9 mouse cellular contexts compared by ENCODE assay signal in the genomic region with DNA sequence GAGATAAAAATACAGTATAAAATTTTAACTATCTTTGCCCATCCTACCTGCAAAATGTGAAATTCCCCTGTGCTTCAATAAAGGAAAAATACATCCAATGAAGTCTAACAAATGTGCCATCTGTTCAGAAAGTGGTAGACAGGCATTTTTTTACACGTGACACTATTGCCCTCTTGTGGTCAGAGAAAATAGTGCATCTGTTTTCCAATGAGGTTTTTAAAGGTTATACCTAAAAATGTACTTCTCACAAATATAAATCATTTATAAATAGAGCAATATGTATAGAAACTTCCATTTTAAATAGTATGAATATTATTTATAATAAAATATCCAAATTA.
A peak's percentile ranks its signal among the peaks of the same experiment; 100 is the strongest.
DNase-seq lines count a peak whose midpoint lies in the region; ATAC-seq and TF ChIP-seq lines count a peak whose summit lies in the region.
"Had no signal": no experiment of that assay in that cellular context is flagged by ENCODE, and none has a peak within 500 bp of the region (broad histone marks: within the 10 kb centered on the region; RNA-seq: fewer than 3 reads in every experiment).

No protein-coding gene starts in this region.

- no peak for DNase-seq in gastrocnemius, adult 2 months
- no peak for DNase-seq in gastrocnemius, postnatal 4 days (ENCODE audit: low spot score in 2 of 2)
- peak; percentile 3 for DNase-seq in thymus, adult 2 months
- DNase-seq in thymus, adult 18-20 months, result no peak
- peak; percentile 18 to 71 for DNase-seq in left cerebral cortex, adult 9 months (ENCODE audit: low spot score in 2 of 2)
- DNase-seq in retina, postnatal 7 days (ENCODE audit: low read depth, low spot score), result peak; percentile 50
- no peak for DNase-seq in spleen, postnatal 4 days (ENCODE audit: low spot score in 2 of 2)

- no peak overlapping the region for H3K4me3 ChIP-seq in gastrocnemius, adult 2 months
- no peak overlapping the region for H3K4me3 ChIP-seq in thymus, adult 2 months (ENCODE audit: control insufficient read depth, insufficient read depth, low read length)
- H3K4me3 ChIP-seq: hindbrain, embryonic 15.5 days had no signal

- TF ChIP-seq POLR2A in thymus, adult 2 months (IDR thresholded peaks at IDR 0.05; ENCODE audit: control insufficient read depth, extremely low read depth, insufficient read depth, low read length, poor library complexity), result no peak

- no peaks in the 10 kb centered on the region for H3K36me3 ChIP-seq in thymus, adult 2 months (ENCODE audit: control insufficient read depth, insufficient read depth, low read length)
- H3K36me3 ChIP-seq: hindbrain, embryonic 15.5 days had no signal

- ATAC-seq in common myeloid progenitor, adult 5-6 weeks (replicated peaks; ENCODE audit: low read depth, poor library complexity, severe bottlenecking), result 0 out of 2 replicates have a peak, but pooled peaks have one; percentile 36

- no peaks in the 10 kb centered on the region for H3K27me3 ChIP-seq in thymus, adult 2 months (ENCODE audit: control insufficient read depth, insufficient read depth, low read length)
- H3K27me3 ChIP-seq: hindbrain, embryonic 15.5 days had no signal

- intact Hi-C loops in gastrocnemius, adult 2 months (cut with DNase I), result loop anchor here (5.0 kb wide), 1 partner anchor 161 kb away; no protein-coding TSS in a partner anchor

- H3K4me1 ChIP-seq in thymus, adult 2 months (replicated peaks; ENCODE audit: control insufficient read depth, insufficient read depth, low read length), result no peaks in the 10 kb centered on the region

- peak; percentile 83 for TF ChIP-seq CTCF in gastrocnemius, adult 2 months (IDR thresholded peaks at IDR 0.05)
- no peak for TF ChIP-seq CTCF in thymus, adult 2 months (IDR thresholded peaks at IDR 0.05; ENCODE audit: borderline replicate concordance, control insufficient read depth, extremely low read depth, insufficient read depth, low read length, poor library complexity)

- H3K27ac ChIP-seq in gastrocnemius, adult 2 months, result no peak overlapping the region
- H3K27ac ChIP-seq in thymus, adult 2 months (ENCODE audit: control insufficient read depth, insufficient read depth, low read length), result no peak overlapping the region

- 0% methylated on average over 1 of the region's 1 CpGs for WGBS in thymus, adult 2 months

Comparison
In these comparisons a context has a peak if more than half of its experiments do, and no peak if none do; other contexts are left out.
1. DNase-seq: peak in thymus, adult 2 months (single experiment), left cerebral cortex, adult 9 months (2 of 2) and retina, postnatal 7 days (single experiment); none in gastrocnemius, adult 2 months (single experiment), gastrocnemius, postnatal 4 days (0 of 2), thymus, adult 18-20 months (0 of 2) and spleen, postnatal 4 days (0 of 2).